Mouse (Mus musculus): Measurements from ENCODE around the gene Spon1. TPM values are rescaled to one million over a fixed set of nuclear protein-coding genes. Genes with fewer than 3 reads are reported as not detected.

The Spon1 gene
- total and polyA plus RNA-seq, 3 experiments = not detected

- Histone ChIP-seq H3K27me3 (replicated peaks) (peaks cover 1% of the 10 kb centered on the region), H3K9ac (ENCODE audit: insufficient read depth, low read depth) (no peak overlapping the region), H3K27ac (ENCODE audit: insufficient read depth, low read depth) (no peak overlapping the region), H3K4me3 (replicated peaks in 1 of 3; ENCODE audit: low read depth in 2 of 3, low read length in 2 of 3, poor library complexity in 1 of 3) (no peak overlapping the region), H3K4me1 (ENCODE audit: control insufficient read depth in 1 of 2, insufficient read depth in 2 of 2) (no peaks in the 10 kb centered on the region), H3K9me3 (replicated peaks; ENCODE audit: low read length) (peaks cover 8% of the 10 kb centered on the region), H3K4me2 (ENCODE audit: insufficient read depth, low read depth, poor library complexity, severe bottlenecking) (no peak overlapping the region), H3K36me3 (replicated peaks in 1 of 2; ENCODE audit: control insufficient read depth in 1 of 2, insufficient read depth in 1 of 2, low read length in 1 of 2) (no peaks in the 10 kb centered on the region), H3K79me2 (replicated peaks; ENCODE audit: control insufficient read depth, extremely low read depth, insufficient read depth, poor library complexity, severe bottlenecking) (no peaks in the 10 kb centered on the region)
- in situ Hi-C loops (cut with MboI; ENCODE audit: low pct_ligation_motif_present, low pct_unique_long_range_greater_than_20kb, low sequenced_read_pairs) = no loop called here
- TF ChIP-seq UBTF (IDR thresholded peaks at IDR 0.05; ENCODE audit: low read depth, low read length) (no peak), PAX5 (IDR thresholded peaks at IDR 0.05; ENCODE audit: low read length) (no peak), MAX (IDR thresholded peaks at IDR 0.05; ENCODE audit: low read length) (no peak), ZMIZ1 (IDR thresholded peaks at IDR 0.05; ENCODE audit: low read depth, low read length) (no peak), POLR2A (IDR thresholded peaks at IDR 0.05; ENCODE audit: low read depth, low read length) (no peak), SIN3A (IDR thresholded peaks at IDR 0.05; ENCODE audit: low read length) (no peak), RAD21 (IDR thresholded peaks at IDR 0.05; ENCODE audit: low read depth, low read length) (no peak), ZNF384 (IDR thresholded peaks at IDR 0.05; ENCODE audit: low read depth, low read length) (no peak), CHD1 (IDR thresholded peaks at IDR 0.05; ENCODE audit: low read depth, low read length) (no peak), JUN (IDR thresholded peaks at IDR 0.05; ENCODE audit: insufficient read depth, low read depth, low read length) (no peak), KAT2A (IDR thresholded peaks at IDR 0.05; ENCODE audit: insufficient replicate concordance, low read length) (no peak), E2F4 (IDR thresholded peaks at IDR 0.05; ENCODE audit: insufficient replicate concordance, low read depth, low read length) (no peak), GABPA (IDR thresholded peaks at IDR 0.05; ENCODE audit: insufficient replicate concordance, low read depth, low read length) (no peak), MXI1 (IDR thresholded peaks at IDR 0.05; ENCODE audit: low read depth, low read length) (no peak), CTCF (conservative IDR thresholded peaks at IDR 0.05 in 1 of 2, IDR thresholded peaks at IDR 0.05 in 1 of 2; ENCODE audit: low read depth in 2 of 2, low read length in 2 of 2) (no peak), NELFE (IDR thresholded peaks at IDR 0.05; ENCODE audit: low read depth, low read length) (no peak), TCF12 (IDR thresholded peaks at IDR 0.05; ENCODE audit: low read depth, low read length) (no peak), POLR2AphosphoS2 (IDR thresholded peaks at IDR 0.05; ENCODE audit: low read depth, low read length) (no peak), ETS1 (conservative IDR thresholded peaks at IDR 0.05; ENCODE audit: low read depth, low read length) (no peak), HCFC1 (IDR thresholded peaks at IDR 0.05; ENCODE audit: low read depth, low read length) (no peak)
- no peak for DNase-seq (ENCODE audit: extremely low read depth)
- dilution Hi-C loops (cut with MboI; ENCODE audit: extremely low pct_ligation_motif_present, extremely low pct_unique_long_range_greater_than_20kb, low sequenced_read_pairs) = no loop called here
Measured at GRCm38 (mm10) chr7:113901941-113902515, 136.2 kb downstream of the Spon1 start.

GRCm38 (mm10) chr7:113903127-113903827 lies 137.5 kb downstream of the Spon1 start:
- Histone ChIP-seq H3K27me3 (replicated peaks) (peaks cover 1% of the 10 kb centered on the region), H3K27ac (ENCODE audit: insufficient read depth, low read depth) (no peak overlapping the region), H3K4me2 (ENCODE audit: insufficient read depth, low read depth, poor library complexity, severe bottlenecking) (no peak overlapping the region), H3K9ac (ENCODE audit: insufficient read depth, low read depth) (no peak overlapping the region), H3K9me3 (replicated peaks; ENCODE audit: low read length) (peaks cover 4% of the 10 kb centered on the region), H3K79me2 (replicated peaks; ENCODE audit: control insufficient read depth, extremely low read depth, insufficient read depth, poor library complexity, severe bottlenecking) (no peaks in the 10 kb centered on the region), H3K4me1 (ENCODE audit: control insufficient read depth in 1 of 2, insufficient read depth in 2 of 2) (no peaks in the 10 kb centered on the region), H3K4me3 (replicated peaks in 1 of 3; ENCODE audit: low read depth in 2 of 3, low read length in 2 of 3, poor library complexity in 1 of 3) (no peak overlapping the region), H3K36me3 (replicated peaks in 1 of 2; ENCODE audit: control insufficient read depth in 1 of 2, insufficient read depth in 1 of 2, low read length in 1 of 2) (no peaks in the 10 kb centered on the region)
- dilution Hi-C loops (cut with MboI; ENCODE audit: extremely low pct_ligation_motif_present, extremely low pct_unique_long_range_greater_than_20kb, low sequenced_read_pairs) = no loop called here
- no peak for DNase-seq (ENCODE audit: extremely low read depth)
- TF ChIP-seq SIN3A (IDR thresholded peaks at IDR 0.05; ENCODE audit: low read length) = no peak
- no peak for TF ChIP-seq MYC (IDR thresholded peaks at IDR 0.05; ENCODE audit: low read depth, low read length)
- TF ChIP-seq POLR2A (IDR thresholded peaks at IDR 0.05; ENCODE audit: low read depth, low read length) = no peak
- no peak for TF ChIP-seq TBP (conservative IDR thresholded peaks at IDR 0.05; ENCODE audit: low read depth, low read length)
- no peak for TF ChIP-seq E2F4 (IDR thresholded peaks at IDR 0.05; ENCODE audit: insufficient replicate concordance, low read depth, low read length)
- TF ChIP-seq ZKSCAN1 (IDR thresholded peaks at IDR 0.05; ENCODE audit: borderline replicate concordance, low read depth, low read length) = no peak
- no peak for TF ChIP-seq USF2 (conservative IDR thresholded peaks at IDR 0.05; ENCODE audit: low read depth, low read length)
- TF ChIP-seq MAFK (IDR thresholded peaks at IDR 0.05; ENCODE audit: insufficient replicate concordance, low read length) = no peak
- TF ChIP-seq EP300 (IDR thresholded peaks at IDR 0.05; ENCODE audit: low read length) = no peak
- in situ Hi-C loops (cut with MboI; ENCODE audit: low pct_ligation_motif_present, low pct_unique_long_range_greater_than_20kb, low sequenced_read_pairs) = no loop called here
